Mouse (Mus musculus) hindbrain, embryonic 11.5 days (tissue): ENCODE measurements around the gene C1ql1. TPM values are rescaled to one million over a fixed set of nuclear protein-coding genes. Genes with fewer than 3 reads are reported as not detected.

Source experiments
- ATAC-seq: fragments of 200-750 bp; cut with Nextera tagmentation; 2 replicates; pipeline ENCODE4 v1.8.0; 2017; ENCODE audit warnings: mild to moderate bottlenecking, moderate TSS enrichment, moderate library complexity; ENCODE audit not compliant: low FRiP score
- DNase-seq: peaks from one replicate; pipeline ENCODE4 v3.0.0-alpha.2; 2015; ENCODE audit warnings: low spot score
- H3K27ac ChIP-seq: fragments of 300-500 bp; sonication (generic); 2 replicates; pipeline ENCODE4 v1.5.1; 2014; ENCODE audit warnings: mild to moderate bottlenecking, low read depth, low read length
- H3K27me3 ChIP-seq: fragments of 300-500 bp; sonication (generic); 2 replicates; pipeline ENCODE4 v1.6.1; 2014; ENCODE audit warnings: mild to moderate bottlenecking, low read length, moderate library complexity, mixed read lengths; ENCODE audit not compliant: control insufficient read depth, insufficient read depth
- H3K36me3 ChIP-seq: fragments of 300-500 bp; sonication (generic); 2 replicates; pipeline ENCODE4 v1.6.1; 2014; ENCODE audit warnings: mild to moderate bottlenecking, low read length, moderate library complexity, mixed read lengths; ENCODE audit not compliant: control insufficient read depth, insufficient read depth
- H3K4me1 ChIP-seq: fragments of 300-500 bp; sonication (generic); replicated peaks from 2 replicates; pipeline ENCODE4 v1.6.1; 2014; ENCODE audit warnings: low read length, mixed read lengths; ENCODE audit not compliant: control insufficient read depth, insufficient read depth
- H3K4me2 ChIP-seq: fragments of 300-500 bp; sonication (generic); replicated peaks from 2 replicates; pipeline ENCODE4 v1.6.1; 2014; ENCODE audit warnings: mild to moderate bottlenecking, low read depth, low read length
- H3K4me3 ChIP-seq: fragments of 300-500 bp; sonication (generic); 2 replicates; pipeline ENCODE4 v1.5.1; 2014; ENCODE audit warnings: low read depth, low read length
- H3K9ac ChIP-seq: fragments of 300-500 bp; sonication (generic); 2 replicates; pipeline ENCODE4 v1.6.1; 2014; ENCODE audit warnings: low read depth, low read length
- H3K9me3 ChIP-seq: fragments of 300-500 bp; sonication (generic); 2 replicates; pipeline ENCODE4 v1.6.1; 2016; ENCODE audit warnings: low read length; ENCODE audit not compliant: control insufficient read depth
- WGBS: fragments of 180-500 bp; shearing (Covaris S2); extraction: QIAGEN DNeasy Blood & Tissue Kit; methylation state at CpG from one replicate; pipeline ENCODE4 v1.1.7; 2014; 5-methylcytosine and 5-hydroxymethylcytosine counted together
- polyA plus RNA-seq: library from polyadenylated mRNA; unstranded; fragments of >200 nt; fragmentation: Nextera tagmentation; extraction: Ambion mirVana; gene quantifications from 2 replicates; pipeline ENCODE4 v1.2.1, GENCODE M21; 2014

Gene C1ql1
- polyA plus RNA-seq, 1 experiment from 2014 or later = 11.0 TPM

- Histone ChIP-seq H3K4me1 (no peaks in the 10 kb centered on the region), H3K27me3 (no peaks in the 10 kb centered on the region), H3K9ac (no peak overlapping the region), H3K27ac (no peak overlapping the region), H3K36me3 (no peaks in the 10 kb centered on the region), H3K4me2 (no peak overlapping the region), H3K4me3 (no peak overlapping the region), H3K9me3 (no peaks in the 10 kb centered on the region)
- DNase-seq (no peak), ATAC-seq (no peak)
- 81% methylated on average over 5 of the region's 5 CpGs for WGBS
These were observed 44.4 kb downstream of the C1ql1 start for GRCm38 (mm10) chr11:102902107-102902506.

DNA sequence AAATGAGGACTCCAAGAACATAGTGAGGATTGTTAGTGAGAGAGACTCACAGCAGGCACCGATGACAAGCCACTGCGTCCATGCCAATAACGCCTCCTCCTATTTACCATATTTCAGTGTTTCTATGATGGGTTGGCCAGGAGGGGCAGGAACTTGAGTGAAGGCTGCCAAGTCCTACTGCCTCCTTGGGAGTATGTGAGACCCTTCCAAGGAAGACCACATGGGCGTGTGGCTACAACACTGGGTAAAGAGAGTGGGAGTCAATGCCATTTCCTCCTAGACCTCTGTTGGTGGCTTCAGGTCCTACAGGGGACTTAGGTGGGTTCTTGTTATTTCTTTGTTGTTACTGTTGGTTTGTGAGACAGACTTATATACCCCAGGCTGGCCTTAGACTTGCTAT is 45.3 kb downstream of the C1ql1 start:
- H3K27me3 ChIP-seq = peaks cover 2% of the 10 kb centered on the region; the same call in 1 of the 2 replicates
- H3K4me2 ChIP-seq = no peak overlapping the region
- ATAC-seq (no peak), DNase-seq (no peak)
- H3K4me3 ChIP-seq = no peak overlapping the region
- H3K9ac ChIP-seq = no peak overlapping the region
- H3K9me3 ChIP-seq = no peaks in the 10 kb centered on the region
- 59% methylated on average over 4 of the region's 4 CpGs for WGBS
- no peaks in the 10 kb centered on the region for H3K36me3 ChIP-seq
- H3K4me1 ChIP-seq = no peaks in the 10 kb centered on the region
- no peak overlapping the region for H3K27ac ChIP-seq

- Histone ChIP-seq H3K9me3 (no peaks in the 10 kb centered on the region), H3K27me3 (peaks cover 2% of the 10 kb centered on the region; the same call in 1 of the 2 replicates), H3K4me1 (no peaks in the 10 kb centered on the region), H3K36me3 (no peaks in the 10 kb centered on the region), H3K9ac (no peak within 1 kb of the TSS), H3K27ac (no peak within 1 kb of the TSS), H3K4me2 (no peak within 1 kb of the TSS), H3K4me3 (no peak within 1 kb of the TSS)
- DNase-seq = peak; percentile 94
- 11% methylated on average over 7 of the region's 7 CpGs for WGBS
- ATAC-seq = no peak
These were observed 45.7 kb downstream of the C1ql1 start, which contains the start of gene Gfap for GRCm38 (mm10) chr11:102900763-102901162. Gene Gfap (minus strand): TSS chr11:102900912.

GRCm38 (mm10) chr11:102898408-102898807 is 48.1 kb downstream of the C1ql1 start:
- DNase-seq = no peak
- Histone ChIP-seq H3K4me2 (no peak overlapping the region), H3K27ac (no peak overlapping the region), H3K9me3 (no peaks in the 10 kb centered on the region), H3K9ac (no peak overlapping the region), H3K27me3 (peaks cover 12% of the 10 kb centered on the region), H3K4me3 (no peak overlapping the region), H3K36me3 (no peaks in the 10 kb centered on the region), H3K4me1 (no peaks in the 10 kb centered on the region)
- 80% methylated on average over 9 of the region's 9 CpGs for WGBS
- no peak for ATAC-seq

DNA sequence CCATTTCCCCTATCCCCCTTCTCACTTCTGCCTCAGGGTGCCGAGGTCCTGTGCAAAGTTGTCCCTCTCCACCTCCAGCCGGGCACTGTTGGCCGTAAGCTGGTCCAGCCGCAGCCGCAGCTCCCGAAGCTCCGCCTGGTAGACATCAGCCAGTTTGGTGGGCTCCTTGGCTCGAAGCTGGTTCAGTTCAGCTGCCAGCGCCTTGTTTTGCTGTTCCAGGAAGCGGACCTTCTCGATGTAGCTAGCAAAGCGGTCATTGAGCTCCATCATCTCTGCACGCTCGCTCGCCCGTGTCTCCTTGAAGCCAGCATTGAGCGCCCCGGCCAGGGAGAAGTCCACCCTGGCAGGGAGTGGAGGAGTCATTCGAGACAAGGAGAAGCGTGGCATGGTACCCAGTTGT is 49.8 kb downstream of the C1ql1 start:
- H3K27ac ChIP-seq = no peak overlapping the region
- H3K36me3 ChIP-seq = no peaks in the 10 kb centered on the region
- DNase-seq = no peak
- H3K9me3 ChIP-seq = no peaks in the 10 kb centered on the region
- 77% methylated on average over 20 of the region's 20 CpGs for WGBS
- ATAC-seq = no peak
- no peak overlapping the region for H3K4me3 ChIP-seq
- no peak overlapping the region for H3K9ac ChIP-seq
- peaks cover 22% of the 10 kb centered on the region for H3K27me3 ChIP-seq
- H3K4me2 ChIP-seq = no peak overlapping the region
- H3K4me1 ChIP-seq = no peaks in the 10 kb centered on the region; the same call in 1 of the 2 replicates

DNA sequence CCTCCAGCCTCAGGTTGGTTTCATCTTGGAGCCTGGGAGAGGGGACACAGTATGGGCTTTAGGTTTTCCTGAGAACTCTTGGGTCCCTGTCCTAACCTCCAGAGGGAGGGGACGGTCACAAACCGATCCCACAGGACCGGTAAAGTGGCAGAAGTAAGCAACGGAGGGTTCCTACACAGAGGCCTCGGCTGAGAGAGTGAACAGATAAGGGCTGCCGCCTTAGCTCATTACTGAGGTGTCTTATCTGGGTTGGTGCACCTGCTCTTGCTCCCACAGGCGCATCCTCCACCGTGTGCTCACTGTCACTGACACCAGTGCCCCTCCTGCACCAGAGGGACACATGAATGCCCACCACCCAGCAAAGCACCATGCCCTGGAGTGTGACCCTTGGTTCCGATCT is 50.7 kb downstream of the C1ql1 start:
- no peak overlapping the region for H3K27ac ChIP-seq
- DNase-seq (no peak), ATAC-seq (no peak)
- WGBS = 73% methylated on average over 9 of the region's 9 CpGs
- no peaks in the 10 kb centered on the region for H3K9me3 ChIP-seq
- no peak overlapping the region for H3K9ac ChIP-seq
- peaks cover 22% of the 10 kb centered on the region for H3K27me3 ChIP-seq
- H3K36me3 ChIP-seq = no peaks in the 10 kb centered on the region
- no peaks in the 10 kb centered on the region; the same call in 1 of the 2 replicates for H3K4me1 ChIP-seq
- no peak overlapping the region for H3K4me2 ChIP-seq
- H3K4me3 ChIP-seq = no peak overlapping the region

- no peaks in the 10 kb centered on the region; the same call in 1 of the 2 replicates for H3K4me1 ChIP-seq
- H3K4me3 ChIP-seq = no peak overlapping the region
- 92% methylated on average over 4 of the region's 4 CpGs for WGBS
- no peaks in the 10 kb centered on the region for H3K36me3 ChIP-seq
- H3K27ac ChIP-seq = no peak overlapping the region
- H3K4me2 ChIP-seq = no peak overlapping the region
- H3K9me3 ChIP-seq = no peaks in the 10 kb centered on the region
- H3K9ac ChIP-seq = no peak overlapping the region
- ATAC-seq = no peak
- DNase-seq = no peak
- H3K27me3 ChIP-seq = peaks cover 22% of the 10 kb centered on the region
These were observed 51.8 kb downstream of the C1ql1 start for GRCm38 (mm10) chr11:102894716-102895115.

DNA sequence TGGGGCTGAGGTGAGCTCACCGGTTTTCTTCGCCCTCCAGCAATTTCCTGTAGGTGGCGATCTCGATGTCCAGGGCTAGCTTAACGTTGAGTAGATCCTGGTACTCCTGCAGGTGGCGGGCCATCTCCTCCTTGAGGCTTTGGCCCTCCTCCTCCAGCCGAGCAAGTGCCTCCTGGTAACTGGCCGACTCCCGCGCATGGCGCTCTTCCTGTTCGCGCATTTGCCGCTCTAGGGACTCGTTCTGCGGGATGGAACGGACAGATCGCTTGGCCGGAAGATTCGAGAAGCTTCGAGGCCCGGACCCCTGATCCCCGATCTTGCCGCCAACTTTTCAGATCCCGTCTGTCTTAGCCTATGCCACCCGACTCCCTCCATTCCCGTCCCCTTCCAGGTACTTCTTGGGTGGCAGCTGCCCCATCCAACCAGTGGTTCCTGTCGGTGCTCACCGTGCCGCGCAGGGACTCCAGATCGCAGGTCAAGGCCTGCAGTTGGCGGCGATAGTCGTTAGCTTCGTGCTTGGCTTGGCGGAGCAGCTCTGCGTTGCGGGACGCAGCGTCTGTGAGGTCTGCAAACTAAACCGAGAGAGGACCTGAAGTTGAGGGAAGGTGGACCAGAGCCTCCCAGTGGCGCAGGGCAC is 53.4 kb downstream of the C1ql1 start:
- no peak for ATAC-seq
- peak overlapping the region; percentile 41 for H3K4me2 ChIP-seq
- H3K27me3 ChIP-seq = peaks cover 22% of the 10 kb centered on the region
- peak; percentile 71 for DNase-seq
- H3K9me3 ChIP-seq = no peaks in the 10 kb centered on the region
- H3K4me3 ChIP-seq = peak overlapping the region; percentile 19
- H3K36me3 ChIP-seq = no peaks in the 10 kb centered on the region
- peak overlapping the region; percentile 38; the same call in 1 of the 2 replicates for H3K9ac ChIP-seq
- no peaks in the 10 kb centered on the region; the same call in 1 of the 2 replicates for H3K4me1 ChIP-seq
- H3K27ac ChIP-seq = no peak overlapping the region
- 3% methylated on average over 43 of the region's 43 CpGs for WGBS

DNA sequence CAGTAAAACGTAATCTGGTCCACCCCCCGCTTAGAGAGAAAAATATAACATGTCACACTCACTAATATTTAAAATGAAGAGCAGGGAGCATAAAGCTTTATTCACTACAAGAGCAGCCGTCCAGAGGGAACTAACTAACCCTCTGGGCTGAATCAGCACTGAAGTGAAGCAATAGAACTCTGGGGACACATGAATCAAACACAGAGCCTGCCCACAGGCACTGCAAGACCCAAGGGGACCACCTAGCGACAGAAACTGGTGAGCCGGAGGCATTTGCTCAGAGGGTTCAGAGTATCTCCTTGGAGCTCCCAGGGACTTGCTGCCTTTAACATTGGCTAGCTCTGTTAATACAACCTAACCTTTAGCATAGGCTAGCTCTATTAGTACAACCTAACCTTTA is 56.4 kb downstream of the C1ql1 start:
- ATAC-seq = no peak
- Histone ChIP-seq H3K4me3 (no peak overlapping the region), H3K9ac (no peak overlapping the region), H3K27me3 (peaks cover 20% of the 10 kb centered on the region), H3K36me3 (no peaks in the 10 kb centered on the region), H3K4me2 (no peak overlapping the region), H3K9me3 (no peaks in the 10 kb centered on the region), H3K27ac (no peak overlapping the region), H3K4me1 (no peaks in the 10 kb centered on the region; the same call in 1 of the 2 replicates)
- 66% methylated on average over 5 of the region's 5 CpGs for WGBS
- DNase-seq = no peak
